Comparison of ENCODE assay signal across 8 mouse cellular contexts in the genomic region with DNA sequence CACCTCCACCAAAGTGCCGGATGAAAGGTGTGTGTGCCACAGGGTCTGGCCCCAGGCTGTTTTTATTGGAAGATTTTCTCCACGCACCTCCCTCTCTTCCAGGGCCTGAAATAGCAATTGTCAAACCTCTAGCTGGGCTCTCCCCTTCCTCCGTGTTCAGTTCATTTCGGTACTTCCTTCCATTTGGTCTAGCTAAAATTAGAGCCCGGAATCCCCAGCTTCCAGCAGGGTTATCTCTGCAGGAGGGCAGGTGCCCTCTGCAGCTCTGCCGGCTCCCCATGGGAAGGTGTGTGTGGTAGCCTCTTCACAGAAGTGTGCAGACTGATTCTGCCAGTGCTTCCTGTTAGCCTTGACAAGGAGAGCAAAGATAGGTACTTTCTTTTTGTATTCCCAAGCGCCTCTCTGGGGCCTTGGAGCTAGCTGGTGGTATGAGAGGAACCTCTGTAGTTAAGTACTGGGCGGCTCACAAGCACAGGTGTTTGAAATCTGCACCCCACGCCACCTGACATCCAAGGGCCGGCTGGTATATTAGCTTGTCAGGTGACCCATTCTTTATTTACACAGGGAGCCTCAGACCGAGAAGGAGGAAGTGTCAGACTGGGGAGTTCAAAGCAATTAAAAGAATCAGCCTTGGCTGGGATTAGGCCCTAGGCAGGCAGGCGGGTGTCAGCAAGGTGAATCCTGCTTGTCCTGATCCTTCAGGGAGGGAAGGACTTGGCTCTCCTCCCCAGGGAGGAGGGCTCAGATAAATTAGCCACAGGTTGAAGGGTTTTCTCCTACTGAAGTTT.
DNase-seq lines count a peak whose midpoint lies in the region; ATAC-seq and TF ChIP-seq lines count a peak whose summit lies in the region.

No protein-coding gene starts in this region.

- H3K4me2 ChIP-seq in CH12.LX (ENCODE audit: insufficient read depth, low read depth, poor library complexity, severe bottlenecking): peak overlapping the region; percentile 86
- H3K4me2 ChIP-seq in forebrain, embryonic 16.5 days (ENCODE audit: low read length): peak overlapping the region; percentile 95
- H3K4me2 ChIP-seq in limb, embryonic 13.5 days (replicated peaks): peak overlapping the region; percentile 100
- peak overlapping the region; percentile 98 for H3K4me2 ChIP-seq in neural tube, embryonic 12.5 days (replicated peaks)

- in situ Hi-C loops in CH12.LX (cut with MboI; ENCODE audit: low pct_ligation_motif_present, low pct_unique_long_range_greater_than_20kb, low sequenced_read_pairs): loop anchor here (5.0 kb wide), 1 partner anchor 83 kb away; no protein-coding TSS in a partner anchor

- DNase-seq in gastrocnemius, adult 2 months: peak; percentile 24
- DNase-seq in gastrocnemius, postnatal 10 days: no peak
- peak; percentile 29 for DNase-seq in CH12.LX (ENCODE audit: extremely low read depth)
- no peak for DNase-seq in left cerebral cortex, adult 18-20 months (ENCODE audit: low spot score in 2 of 2)
- no peak for DNase-seq in urinary bladder, adult 2 months (ENCODE audit: low spot score)

- TF ChIP-seq EP300 in CH12.LX (IDR thresholded peaks at IDR 0.05; ENCODE audit: low read length): peak; percentile 36; the same call in 1 of the 2 replicates

- H3K4me1 ChIP-seq in CH12.LX (ENCODE audit: control insufficient read depth in 1 of 2, insufficient read depth in 2 of 2): peaks cover 44 to 66% of the 10 kb centered on the region in 2 experiments
- H3K4me1 ChIP-seq in forebrain, embryonic 16.5 days (replicated peaks; ENCODE audit: control insufficient read depth, insufficient read depth, low read length): peaks cover 74% of the 10 kb centered on the region
- H3K4me1 ChIP-seq in limb, embryonic 13.5 days: peaks cover 99% of the 10 kb centered on the region
- peaks cover 71% of the 10 kb centered on the region for H3K4me1 ChIP-seq in neural tube, embryonic 12.5 days

- peak overlapping the region; percentile 95 for H3K4me3 ChIP-seq in gastrocnemius, adult 2 months
- H3K4me3 ChIP-seq in CH12.LX (replicated peaks in 1 of 3; ENCODE audit: low read depth in 2 of 3, low read length in 2 of 3, poor library complexity in 1 of 3): peak overlapping the region; percentile 72 to 94 (median 87)
- H3K4me3 ChIP-seq in forebrain, embryonic 16.5 days (replicated peaks; ENCODE audit: low read length): peak overlapping the region; percentile 86
- H3K4me3 ChIP-seq in limb, embryonic 13.5 days: peak overlapping the region; percentile 72
- H3K4me3 ChIP-seq in neural tube, embryonic 12.5 days: peak overlapping the region; percentile 98

- intact Hi-C loops in gastrocnemius, adult 2 months (cut with DNase I): loop anchor here (5.0 kb wide), 1 partner anchor 42 kb away; no protein-coding TSS in a partner anchor

- peaks cover 2 to 19% of the 10 kb centered on the region in 2 experiments for H3K36me3 ChIP-seq in CH12.LX (replicated peaks in 1 of 2; ENCODE audit: control insufficient read depth in 1 of 2, insufficient read depth in 1 of 2, low read length in 1 of 2)
- H3K36me3 ChIP-seq in forebrain, embryonic 16.5 days (ENCODE audit: control insufficient read depth, insufficient read depth): no peaks in the 10 kb centered on the region
- H3K36me3 ChIP-seq in limb, embryonic 13.5 days: no peaks in the 10 kb centered on the region
- no peaks in the 10 kb centered on the region for H3K36me3 ChIP-seq in neural tube, embryonic 12.5 days

- no peak for TF ChIP-seq RAD21 in CH12.LX (IDR thresholded peaks at IDR 0.05; ENCODE audit: low read depth, low read length)

- TF ChIP-seq CTCF in gastrocnemius, adult 2 months (IDR thresholded peaks at IDR 0.05): no peak
- TF ChIP-seq CTCF in CH12.LX (conservative IDR thresholded peaks at IDR 0.05 in 1 of 2, IDR thresholded peaks at IDR 0.05 in 1 of 2; ENCODE audit: low read depth in 2 of 2, low read length in 2 of 2): no peak

- peak overlapping the region; percentile 97 for H3K9ac ChIP-seq in CH12.LX (ENCODE audit: insufficient read depth, low read depth)
- peak overlapping the region; percentile 98 for H3K9ac ChIP-seq in forebrain, embryonic 16.5 days (replicated peaks; ENCODE audit: low read depth, low read length)
- H3K9ac ChIP-seq in limb, embryonic 13.5 days: no peak overlapping the region
- H3K9ac ChIP-seq in neural tube, embryonic 12.5 days: peak overlapping the region; percentile 98

- H3K79me2 ChIP-seq in CH12.LX (replicated peaks; ENCODE audit: control insufficient read depth, extremely low read depth, insufficient read depth, poor library complexity, severe bottlenecking): peaks cover 69% of the 10 kb centered on the region

- no peaks in the 10 kb centered on the region for H3K27me3 ChIP-seq in CH12.LX (replicated peaks)
- H3K27me3 ChIP-seq in forebrain, embryonic 16.5 days (replicated peaks; ENCODE audit: control insufficient read depth, insufficient read depth, low read length): no peaks in the 10 kb centered on the region
- H3K27me3 ChIP-seq in limb, embryonic 13.5 days: peaks cover 45% of the 10 kb centered on the region
- no peaks in the 10 kb centered on the region for H3K27me3 ChIP-seq in neural tube, embryonic 12.5 days (replicated peaks)

- TF ChIP-seq POLR2A in CH12.LX (IDR thresholded peaks at IDR 0.05; ENCODE audit: low read depth, low read length): no peak

- WGBS in forebrain, embryonic 16.5 days: 12% methylated on average over 12 of the region's 12 CpGs
- 17% methylated on average over 12 of the region's 12 CpGs for WGBS in limb, embryonic 13.5 days
- WGBS in neural tube, embryonic 12.5 days: 16% methylated on average over 12 of the region's 12 CpGs

- no peak for ATAC-seq in forebrain, embryonic 16.5 days
- no peak for ATAC-seq in limb, embryonic 13.5 days (ENCODE audit: low FRiP score, low read depth)
- no peak for ATAC-seq in neural tube, embryonic 12.5 days (ENCODE audit: low FRiP score, low read depth)

- H3K9me3 ChIP-seq in CH12.LX (replicated peaks; ENCODE audit: low read length): peaks cover 6% of the 10 kb centered on the region
- no peaks in the 10 kb centered on the region for H3K9me3 ChIP-seq in forebrain, embryonic 16.5 days (ENCODE audit: control insufficient read depth, low read length)
- no peaks in the 10 kb centered on the region for H3K9me3 ChIP-seq in limb, embryonic 13.5 days
- no peaks in the 10 kb centered on the region for H3K9me3 ChIP-seq in neural tube, embryonic 12.5 days

- dilution Hi-C loops in CH12.LX (cut with MboI; ENCODE audit: extremely low pct_ligation_motif_present, extremely low pct_unique_long_range_greater_than_20kb, low sequenced_read_pairs): no loop called here

- peak overlapping the region; percentile 90 for H3K27ac ChIP-seq in gastrocnemius, adult 2 months
- H3K27ac ChIP-seq in CH12.LX (ENCODE audit: insufficient read depth, low read depth): peak overlapping the region; percentile 67; the same call in 1 of the 2 replicates
- peak overlapping the region; percentile 100 for H3K27ac ChIP-seq in forebrain, embryonic 16.5 days (ENCODE audit: low read length)
- H3K27ac ChIP-seq in limb, embryonic 13.5 days: no peak overlapping the region
- H3K27ac ChIP-seq in neural tube, embryonic 12.5 days: 0 out of 2 replicates have a peak overlapping the region, but pooled peaks have one; percentile 37

TF ChIP-seq in CH12.LX, 34 proteins besides CTCF, POLR2A, EP300 and RAD21:
- peak; percentile 63; the same call in 1 of the 2 replicates for TF ChIP-seq SIN3A (IDR thresholded peaks at IDR 0.05; ENCODE audit: low read length)
- TF ChIP-seq HCFC1 (IDR thresholded peaks at IDR 0.05; ENCODE audit: low read depth, low read length): no peak
- no peak for TF ChIP-seq KAT2A (IDR thresholded peaks at IDR 0.05; ENCODE audit: insufficient replicate concordance, low read length)
- TF ChIP-seq ZNF384 (IDR thresholded peaks at IDR 0.05; ENCODE audit: low read depth, low read length): no peak
- no peak for TF ChIP-seq IRF4 (IDR thresholded peaks at IDR 0.05; ENCODE audit: low read depth, low read length)
- peak; percentile 52 for TF ChIP-seq BHLHE40 (IDR thresholded peaks at IDR 0.05; ENCODE audit: low read depth, low read length)
- TF ChIP-seq TBP (conservative IDR thresholded peaks at IDR 0.05; ENCODE audit: low read depth, low read length): no peak
- TF ChIP-seq CHD2 (IDR thresholded peaks at IDR 0.05; ENCODE audit: low read length): no peak
- no peak for TF ChIP-seq MYC (IDR thresholded peaks at IDR 0.05; ENCODE audit: low read depth, low read length)
- TF ChIP-seq MAZ (IDR thresholded peaks at IDR 0.05; ENCODE audit: low read depth, low read length): no peak
- no peak for TF ChIP-seq NELFE (IDR thresholded peaks at IDR 0.05; ENCODE audit: low read depth, low read length)
- TF ChIP-seq USF1 (IDR thresholded peaks at IDR 0.05; ENCODE audit: low read depth, low read length): peak; percentile 35; the same call in 1 of the 2 replicates
- no peak for TF ChIP-seq POLR2AphosphoS2 (IDR thresholded peaks at IDR 0.05; ENCODE audit: low read depth, low read length)
- no peak for TF ChIP-seq E2F4 (IDR thresholded peaks at IDR 0.05; ENCODE audit: insufficient replicate concordance, low read depth, low read length)
- no peak for TF ChIP-seq MAX (IDR thresholded peaks at IDR 0.05; ENCODE audit: low read length)
- TF ChIP-seq JUN (IDR thresholded peaks at IDR 0.05; ENCODE audit: insufficient read depth, low read depth, low read length): no peak
- no peak for TF ChIP-seq PAX5 (IDR thresholded peaks at IDR 0.05; ENCODE audit: low read length)
- TF ChIP-seq MEF2A (IDR thresholded peaks at IDR 0.05; ENCODE audit: borderline replicate concordance, low read depth, low read length): peak; percentile 78
- TF ChIP-seq TCF12 (IDR thresholded peaks at IDR 0.05; ENCODE audit: low read depth, low read length): peak; percentile 44; the same call in 1 of the 2 replicates
- no peak for TF ChIP-seq ZMIZ1 (IDR thresholded peaks at IDR 0.05; ENCODE audit: low read depth, low read length)
- TF ChIP-seq ELF1 (IDR thresholded peaks at IDR 0.05; ENCODE audit: low read depth, low read length): 0 out of 2 replicates have a peak, but pooled peaks have one; percentile 26
- no peak; the same call in 1 of the 2 replicates for TF ChIP-seq MXI1 (IDR thresholded peaks at IDR 0.05; ENCODE audit: low read depth, low read length)
- no peak for TF ChIP-seq UBTF (IDR thresholded peaks at IDR 0.05; ENCODE audit: low read depth, low read length)
- no peak for TF ChIP-seq RCOR1 (conservative IDR thresholded peaks at IDR 0.05; ENCODE audit: low read depth, low read length)
TF ChIP-seq in CH12.LX: peak in this region for 6.

Comparison
In these comparisons a context has a peak if more than half of its experiments do, and no peak if none do; other contexts are left out.
1. DNase-seq: peak in gastrocnemius, adult 2 months (single experiment) and CH12.LX (single experiment); none in gastrocnemius, postnatal 10 days (single experiment), left cerebral cortex, adult 18-20 months (0 of 2) and urinary bladder, adult 2 months (single experiment).
2. Peak in every context shown above with its lines, with median percentiles within 50 percentile points of each other: H3K4me3 ChIP-seq and H3K4me2 ChIP-seq.